Mouse (Mus musculus) kidney, embryonic 14.5 days (tissue): ENCODE measurements at regions not wholly inside any gene's neighbourhood (a gene's known extent, or its start where the extent isn't known, plus 50 kb on each side); places are given as distances from the start of the nearest gene placed in this dataset.

Experiments used
- ATAC-seq: fragments of 200-750 bp; cut with Nextera tagmentation; 2 replicates; pipeline ENCODE4 v1.8.0; 2017; ENCODE audit warnings: moderate number of reproducible peaks, mild to moderate bottlenecking, moderate TSS enrichment, moderate library complexity; ENCODE audit not compliant: low FRiP score, low TSS enrichment
- H3K27ac ChIP-seq: fragments of 300-500 bp; sonication (generic); 2 replicates; pipeline ENCODE4 v1.5.1; 2014; ENCODE audit warnings: low read depth, mild to moderate bottlenecking, low read length, moderate library complexity, mixed read lengths
- H3K27me3 ChIP-seq: fragments of 300-500 bp; sonication (generic); 2 replicates; pipeline ENCODE4 v1.6.1; 2014; ENCODE audit warnings: mild to moderate bottlenecking, low read length; ENCODE audit not compliant: control insufficient read depth, insufficient read depth
- H3K36me3 ChIP-seq: fragments of 300-500 bp; sonication (generic); 2 replicates; pipeline ENCODE4 v1.6.1; 2014; ENCODE audit warnings: low read length, mixed read lengths; ENCODE audit not compliant: control insufficient read depth, insufficient read depth
- H3K4me1 ChIP-seq: fragments of 300-500 bp; sonication (generic); 2 replicates; pipeline ENCODE4 v1.6.1; 2014; ENCODE audit warnings: low read length, mixed read lengths; ENCODE audit not compliant: control insufficient read depth, insufficient read depth
- H3K4me2 ChIP-seq: fragments of 300-500 bp; sonication (generic); replicated peaks from 2 replicates; pipeline ENCODE4 v1.6.1; 2014; ENCODE audit warnings: low read depth, mild to moderate bottlenecking, low read length
- H3K4me3 ChIP-seq: fragments of 300-500 bp; sonication (generic); 2 replicates; pipeline ENCODE4 v1.5.1; 2014; ENCODE audit warnings: mild to moderate bottlenecking, low read length
- H3K9ac ChIP-seq: fragments of 300-500 bp; sonication (generic); 2 replicates; pipeline ENCODE4 v1.6.1; 2014; ENCODE audit warnings: low read depth, mild to moderate bottlenecking, low read length, moderate library complexity
- H3K9me3 ChIP-seq: fragments of 300-500 bp; sonication (generic); 2 replicates; pipeline ENCODE4 v1.6.1; 2016; ENCODE audit warnings: low read length; ENCODE audit not compliant: control insufficient read depth
- WGBS: fragments of 180-500 bp; shearing (Covaris S2); extraction: QIAGEN DNeasy Blood & Tissue Kit; methylation state at CpG from one replicate; pipeline ENCODE4 v1.1.7; 2014; 5-methylcytosine and 5-hydroxymethylcytosine counted together

GRCm38 (mm10) chr8:30233266-30233665 lies 2785.8 kb downstream of the Poteg start:
- no peak for ATAC-seq

GRCm38 (mm10) chr8:30251797-30252196 lies 2804.3 kb downstream of the Poteg start:
- no peak for ATAC-seq
- Histone ChIP-seq H3K9ac (no peak overlapping the region), H3K4me2 (no peak overlapping the region), H3K4me1 (no peaks in the 10 kb centered on the region), H3K36me3 (no peaks in the 10 kb centered on the region), H3K4me3 (no peak overlapping the region), H3K27ac (no peak overlapping the region), H3K27me3 (no peaks in the 10 kb centered on the region), H3K9me3 (no peaks in the 10 kb centered on the region)
- WGBS = 82% methylated on average over 3 of the region's 3 CpGs

More at GRCm38 (mm10) chr8:30233266-30233665, 2785.8 kb downstream of the Poteg start:
- H3K4me3 ChIP-seq = no peak overlapping the region
- no peak overlapping the region for H3K4me2 ChIP-seq
- H3K36me3 ChIP-seq = no peaks in the 10 kb centered on the region
- 74% methylated on average over 1 of the region's 1 CpGs for WGBS
- H3K9me3 ChIP-seq = no peaks in the 10 kb centered on the region
- no peak overlapping the region for H3K9ac ChIP-seq
- H3K4me1 ChIP-seq = no peaks in the 10 kb centered on the region
- H3K27ac ChIP-seq = no peak overlapping the region
- no peaks in the 10 kb centered on the region for H3K27me3 ChIP-seq

DNA sequence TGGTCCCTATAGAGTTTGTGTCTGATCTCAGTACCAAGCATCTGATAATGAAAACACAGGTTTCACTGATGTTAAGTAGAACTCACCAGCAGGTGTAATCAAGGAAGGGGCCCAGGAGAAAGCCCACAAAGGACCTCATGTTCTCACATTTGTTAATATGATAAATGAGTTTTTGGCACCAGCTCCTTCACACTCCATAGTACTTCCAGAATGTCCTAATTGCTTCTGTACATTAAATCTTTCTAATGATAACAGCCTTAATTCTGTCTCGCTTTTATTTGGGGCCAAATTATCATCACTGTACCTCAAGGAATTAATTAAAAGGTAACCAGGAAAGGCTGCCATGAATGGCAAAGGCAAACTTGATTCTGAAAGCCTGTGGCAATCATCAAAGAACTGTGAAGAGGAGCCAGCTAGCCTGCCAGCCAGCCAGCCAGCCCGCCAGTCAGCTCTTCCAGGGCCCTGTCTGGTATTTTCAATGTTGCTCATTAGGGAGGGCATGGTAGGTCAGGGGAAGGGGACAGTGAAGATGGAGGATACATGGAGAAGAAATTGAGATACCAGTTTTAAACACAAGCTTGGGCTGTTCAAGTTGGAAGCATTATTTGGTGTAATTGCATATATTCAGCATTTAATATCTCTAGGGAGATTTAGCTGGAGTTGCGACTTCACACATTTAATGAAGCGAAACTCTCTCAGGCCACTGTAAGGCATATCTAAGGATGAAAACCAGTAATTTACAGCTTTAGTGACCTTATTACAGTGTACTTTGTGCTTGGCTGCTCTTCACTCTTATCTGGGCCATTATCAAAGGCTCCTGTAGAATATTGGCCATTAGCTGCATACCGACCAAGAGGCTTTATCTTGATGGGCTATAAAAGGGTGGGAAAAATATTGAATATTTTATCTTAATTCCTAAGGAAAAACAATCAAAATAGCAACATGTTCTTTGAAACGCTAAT lies 2822.8 kb downstream of the Poteg start:
- Histone ChIP-seq H3K9me3 (no peaks in the 10 kb centered on the region), H3K27ac (no peak overlapping the region), H3K4me3 (no peak overlapping the region), H3K27me3 (no peaks in the 10 kb centered on the region), H3K4me2 (no peak overlapping the region), H3K36me3 (no peaks in the 10 kb centered on the region), H3K9ac (no peak overlapping the region), H3K4me1 (no peaks in the 10 kb centered on the region)
- 74% methylated on average over 6 of the region's 6 CpGs for WGBS
- ATAC-seq = no peak

DNA sequence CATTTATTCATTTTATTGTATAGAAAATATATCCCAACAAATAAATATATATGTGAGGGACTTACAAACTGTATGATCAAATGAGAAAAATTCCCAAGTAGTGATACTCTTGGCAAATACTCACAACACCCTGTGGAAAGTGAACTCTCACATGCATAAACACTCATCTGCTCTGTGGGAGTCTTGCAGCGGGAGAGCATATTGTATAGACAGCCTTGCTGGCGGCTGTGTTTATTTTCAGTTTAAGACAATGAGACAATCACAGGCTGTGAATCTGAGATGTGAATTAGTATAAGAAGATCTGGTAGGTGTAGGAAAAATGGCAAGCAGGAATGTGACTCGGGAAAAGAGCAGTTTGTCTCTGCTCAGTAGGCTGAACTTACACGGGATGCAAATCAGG lies 2841.7 kb downstream of the Poteg start:
- 39% methylated on average over 4 of the region's 4 CpGs for WGBS

DNA sequence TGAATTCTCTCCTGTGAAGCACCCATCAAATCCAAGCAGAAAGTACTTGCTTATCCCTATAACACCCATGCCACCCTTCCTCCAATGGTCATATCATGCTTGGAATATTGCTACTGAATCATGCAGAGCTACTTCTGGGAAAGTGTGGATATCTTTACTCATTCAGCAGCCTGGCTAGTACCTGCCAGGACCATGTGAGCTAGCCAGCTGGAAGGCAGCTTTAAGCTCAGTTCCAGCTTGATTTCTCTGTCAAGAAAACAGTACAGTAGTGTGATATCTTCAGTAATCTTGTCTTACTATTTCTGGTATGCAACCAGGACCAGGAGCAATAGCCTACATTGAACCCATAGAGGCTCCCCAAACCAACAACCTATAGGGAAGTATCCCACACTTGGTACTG lies 2883.7 kb downstream of the Poteg start:
- H3K4me3 ChIP-seq = no peak overlapping the region
- no peaks in the 10 kb centered on the region for H3K4me1 ChIP-seq
- H3K4me2 ChIP-seq = no peak overlapping the region
- H3K9me3 ChIP-seq = no peaks in the 10 kb centered on the region
- H3K27ac ChIP-seq = no peak overlapping the region
- ATAC-seq = no peak
- H3K36me3 ChIP-seq = no peaks in the 10 kb centered on the region
- no peaks in the 10 kb centered on the region for H3K27me3 ChIP-seq
- no peak overlapping the region for H3K9ac ChIP-seq

More for the DNA sequence above, 2841.7 kb downstream of the Poteg start:
- Histone ChIP-seq H3K27ac (no peak overlapping the region), H3K4me2 (no peak overlapping the region), H3K27me3 (no peaks in the 10 kb centered on the region), H3K36me3 (no peaks in the 10 kb centered on the region), H3K4me3 (no peak overlapping the region), H3K9me3 (no peaks in the 10 kb centered on the region), H3K9ac (no peak overlapping the region), H3K4me1 (no peaks in the 10 kb centered on the region)
- no peak for ATAC-seq

GRCm38 (mm10) chr8:30333352-30333751 lies 2885.9 kb downstream of the Poteg start:
- ATAC-seq = no peak
- Histone ChIP-seq H3K4me1 (no peaks in the 10 kb centered on the region), H3K9ac (no peak overlapping the region), H3K27ac (no peak overlapping the region), H3K4me2 (no peak overlapping the region), H3K36me3 (no peaks in the 10 kb centered on the region), H3K4me3 (no peak overlapping the region), H3K27me3 (no peaks in the 10 kb centered on the region), H3K9me3 (no peaks in the 10 kb centered on the region)
- 66% methylated on average over 3 of the region's 3 CpGs for WGBS

DNA sequence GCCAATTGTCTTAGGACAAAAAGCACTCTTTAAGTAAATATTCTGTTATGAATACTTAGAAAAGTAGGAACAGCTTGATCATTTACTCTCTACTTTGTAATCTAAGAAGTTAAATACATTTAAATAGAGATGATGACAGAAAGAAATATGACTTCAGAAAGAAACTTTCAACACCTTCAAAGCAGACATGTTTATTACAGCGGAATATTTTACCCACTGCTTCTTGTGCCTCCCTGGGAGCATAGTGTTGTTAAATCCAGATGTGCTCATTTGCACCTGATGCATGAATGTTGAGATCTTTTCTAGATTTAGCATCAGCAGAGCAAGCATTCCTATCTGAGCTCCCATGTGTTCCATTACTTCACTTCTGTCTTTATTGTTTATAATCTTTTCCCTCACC lies 2912.0 kb downstream of the Poteg start:
- H3K4me3 ChIP-seq = no peak overlapping the region
- ATAC-seq = no peak
- H3K36me3 ChIP-seq = no peaks in the 10 kb centered on the region
- no peak overlapping the region for H3K27ac ChIP-seq
- no peak overlapping the region for H3K4me2 ChIP-seq
- no peaks in the 10 kb centered on the region for H3K27me3 ChIP-seq
- no peaks in the 10 kb centered on the region for H3K4me1 ChIP-seq
- H3K9me3 ChIP-seq = no peaks in the 10 kb centered on the region
- no peak overlapping the region for H3K9ac ChIP-seq
- 80% methylated on average over 1 of the region's 1 CpGs for WGBS

GRCm38 (mm10) chr8:30365721-30366120 lies 2918.3 kb downstream of the Poteg start:
- H3K27me3 ChIP-seq = no peaks in the 10 kb centered on the region
- H3K9me3 ChIP-seq = no peaks in the 10 kb centered on the region
- no peaks in the 10 kb centered on the region for H3K4me1 ChIP-seq
- WGBS = 59% methylated on average over 2 of the region's 2 CpGs
- no peak overlapping the region for H3K27ac ChIP-seq
- H3K9ac ChIP-seq = no peak overlapping the region
- H3K4me3 ChIP-seq = no peak overlapping the region
- no peak overlapping the region for H3K4me2 ChIP-seq
- no peak for ATAC-seq
- no peaks in the 10 kb centered on the region for H3K36me3 ChIP-seq

DNA sequence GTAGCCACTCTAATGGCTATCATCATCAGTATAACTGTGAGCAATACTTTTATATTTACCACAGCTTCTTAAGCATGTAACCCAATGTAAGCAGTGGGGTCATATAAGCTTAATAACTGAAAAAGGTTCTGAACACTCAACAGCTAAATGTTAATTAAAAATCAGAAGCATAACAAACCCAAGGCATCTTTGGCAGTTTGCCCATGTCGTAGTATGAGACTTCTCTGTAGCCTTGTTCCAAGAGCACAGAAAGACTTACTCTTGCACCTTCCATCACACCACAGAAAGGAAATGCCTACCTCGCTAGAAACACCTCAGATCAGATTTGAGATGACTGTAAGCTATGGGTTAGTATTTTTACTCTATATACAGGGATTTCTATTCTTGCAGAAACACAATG lies 2944.5 kb downstream of the Poteg start:
- 75% methylated on average over 2 of the region's 2 CpGs for WGBS
- Histone ChIP-seq H3K27me3 (no peaks in the 10 kb centered on the region), H3K4me3 (no peak overlapping the region)

More for the DNA sequence above, 2944.5 kb downstream of the Poteg start:
- no peak for ATAC-seq
- no peak overlapping the region for H3K4me2 ChIP-seq
- H3K4me1 ChIP-seq = no peaks in the 10 kb centered on the region
- no peak overlapping the region for H3K27ac ChIP-seq
- H3K9me3 ChIP-seq = no peaks in the 10 kb centered on the region
- no peaks in the 10 kb centered on the region for H3K36me3 ChIP-seq
- no peak overlapping the region for H3K9ac ChIP-seq
